ENCODE assay signal across 14 mouse cellular contexts in genomic region chr5:139830734-139831133, GRCm38 (mm10). TPM values are rescaled to one million over a fixed set of nuclear protein-coding genes. Genes with fewer than 3 reads are reported as not detected.
A peak's percentile ranks its signal among the peaks of the same experiment; 100 is the strongest.
DNase-seq lines count a peak whose midpoint lies in the region; ATAC-seq and TF ChIP-seq lines count a peak whose summit lies in the region.
"Had no signal": no experiment of that assay in that cellular context is flagged by ENCODE, and none has a peak within 500 bp of the region (broad histone marks: within the 10 kb centered on the region; RNA-seq: fewer than 3 reads in every experiment).

No protein-coding gene starts in this region.

- WGBS in spleen, adult 2 months, result 32% methylated on average over 3 of the region's 3 CpGs

- H3K36me3 ChIP-seq in spleen, adult 2 months (ENCODE audit: control insufficient read depth, insufficient read depth, low read length), result no peaks in the 10 kb centered on the region
- H3K36me3 ChIP-seq: hindbrain, embryonic 12.5 days; neural tube, embryonic 13.5 days had no signal

- peaks cover 3% of the 10 kb centered on the region; the same call in 1 of the 2 replicates for H3K4me1 ChIP-seq in spleen, adult 2 months (ENCODE audit: control insufficient read depth, insufficient read depth, insufficient read length)

- peak; percentile 78 for ATAC-seq in megakaryocyte progenitor cell, adult 5-6 weeks (replicated peaks; ENCODE audit: poor library complexity)

- peak; percentile 59 to 65 for DNase-seq in spleen, adult 2 months (ENCODE audit: low read depth in 1 of 2, low spot score in 2 of 2)
- no peak for DNase-seq in spleen, postnatal 14 days (ENCODE audit: low spot score in 2 of 2)
- DNase-seq in ZHBTc4 (ENCODE audit: low read depth, low spot score), result peak; percentile 47
- DNase-seq in cerebellum, adult 11-12 months, result no peak
- no peak for DNase-seq in heart, postnatal 36 days
- DNase-seq in kidney, postnatal 4 days, result no peak
- DNase-seq in kidney, postnatal 25 days, result no peak
- DNase-seq: adrenal gland, postnatal 25 days; cerebellum, postnatal 14 days; left cerebral cortex, postnatal 4 days had no signal

- no peak for TF ChIP-seq POLR2A in spleen, adult 2 months (IDR thresholded peaks at IDR 0.05; ENCODE audit: low read depth, low read length)

- H3K4me3 ChIP-seq in spleen, adult 2 months (ENCODE audit: extremely low read depth, insufficient read depth, insufficient read length), result peak overlapping the region; percentile 34; the same call in 1 of the 2 replicates
- H3K4me3 ChIP-seq: hindbrain, embryonic 12.5 days; neural tube, embryonic 13.5 days had no signal

- intact Hi-C loops in heart, postnatal 36 days (cut with DNase I), result loop anchor here (10.0 kb wide), 1 partner anchor 364 kb away; no protein-coding TSS in a partner anchor

- TF ChIP-seq CTCF in spleen, adult 2 months (IDR thresholded peaks at IDR 0.05; ENCODE audit: extremely low read depth, insufficient read depth, insufficient read length, insufficient replicate concordance), result no peak

- no peaks in the 10 kb centered on the region for H3K27me3 ChIP-seq in spleen, adult 2 months (ENCODE audit: control insufficient read depth, insufficient read depth, low read length)
- H3K27me3 ChIP-seq: hindbrain, embryonic 12.5 days had no signal

- H3K27ac ChIP-seq in spleen, adult 2 months (ENCODE audit: insufficient read depth, low read length), result no peak overlapping the region
- H3K27ac ChIP-seq: hindbrain, embryonic 12.5 days; neural tube, embryonic 13.5 days had no signal

RNA-seq across cellular contexts. Expression of gene Psmg3, which starts 4.0 kb away (rescaled TPM):
- polyA plus RNA-seq in spleen, adult 2 months (2012; rRNA removed), result 15.5 and 23.9 TPM in 2 replicates
- total RNA-seq in megakaryocyte progenitor cell, adult 5-6 weeks (2015), result 27.3 and 30.9 TPM in 2 replicates
- 24.6 and 32.5 TPM in 2 replicates for total RNA-seq in megakaryocyte progenitor cell, adult 5-6 weeks (2017)
- total RNA-seq in heart, postnatal 36 days (2021), result 10 to 100 TPM in 1 of 2 experiments, 1 to 10 TPM in 1; 9.5 to 11.8 TPM

RNA-seq across cellular contexts. Expression of gene Gm26938, which starts 4.5 kb away (rescaled TPM):
- polyA plus RNA-seq in spleen, adult 2 months (2012; rRNA removed), result not detected in 2 replicates
- not detected in 2 replicates for total RNA-seq in megakaryocyte progenitor cell, adult 5-6 weeks (2015)
- not detected in 2 replicates for total RNA-seq in megakaryocyte progenitor cell, adult 5-6 weeks (2017)
- total RNA-seq in heart, postnatal 36 days (2021), result not detected
- total RNA-seq: adrenal gland, postnatal 25 days; left cerebral cortex, postnatal 4 days had no signal
- polyA plus RNA-seq: hindbrain, embryonic 12.5 days; neural tube, embryonic 13.5 days; urinary bladder, adult 2 months had no signal

RNA-seq across cellular contexts. Expression of gene Tmem184a, which starts 11.0 kb away (rescaled TPM):
- 3.1 and 3.3 TPM in 2 replicates for polyA plus RNA-seq in spleen, adult 2 months (2012; rRNA removed)
- 0.10 TPM in 1 of 2 replicates, not detected in the other for total RNA-seq in megakaryocyte progenitor cell, adult 5-6 weeks (2015)
- not detected in 2 replicates for total RNA-seq in megakaryocyte progenitor cell, adult 5-6 weeks (2017)
- not detected for total RNA-seq in heart, postnatal 36 days (2021)
- total RNA-seq: adrenal gland, postnatal 25 days had no signal

RNA-seq across cellular contexts. Expression of gene Mafk, which starts 39.4 kb away (rescaled TPM):
- 26.8 and 29.7 TPM in 2 replicates for polyA plus RNA-seq in spleen, adult 2 months (2012; rRNA removed)
- 11.0 and 13.4 TPM in 2 replicates for total RNA-seq in megakaryocyte progenitor cell, adult 5-6 weeks (2015)
- total RNA-seq in megakaryocyte progenitor cell, adult 5-6 weeks (2017), result 22.7 and 27.0 TPM in 2 replicates
- 10 to 100 TPM; 36.9 to 37.7 TPM for total RNA-seq in heart, postnatal 36 days (2021)

RNA-seq across cellular contexts. Expression of gene Ints1, which starts 55.3 kb away (rescaled TPM):
- 72.1 and 85.4 TPM in 2 replicates for polyA plus RNA-seq in spleen, adult 2 months (2012; rRNA removed)
- total RNA-seq in megakaryocyte progenitor cell, adult 5-6 weeks (2015), result 63.8 and 65.1 TPM in 2 replicates
- total RNA-seq in megakaryocyte progenitor cell, adult 5-6 weeks (2017), result 41.0 and 47.0 TPM in 2 replicates
- 10 to 100 TPM; 40.4 to 42.7 TPM for total RNA-seq in heart, postnatal 36 days (2021)

Comparison
In these comparisons a context has a peak if more than half of its experiments do, and no peak if none do; other contexts are left out.
1. DNase-seq: peak in spleen, adult 2 months (2 of 2) and ZHBTc4 (single experiment); none in spleen, postnatal 14 days (0 of 2), cerebellum, adult 11-12 months (single experiment), heart, postnatal 36 days (0 of 2), kidney, postnatal 4 days (0 of 2) and kidney, postnatal 25 days (0 of 2).